Mouse (Mus musculus) gastrocnemius, postnatal 36 days (tissue): ENCODE measurements at regions not wholly inside any gene's neighbourhood (a gene's known extent, or its start where the extent isn't known, plus 50 kb on each side); places are given as distances from the start of the nearest gene placed in this dataset.

Source experiments
- DNase-seq, 2 experiments: peaks; one replicate each; pipeline ENCODE4 v3.0.0; 2022
- intact Hi-C: fragments of 180-260 bp; cut with DNase I; formaldehyde crosslinking; loops from one replicate; pipeline ENCODE4 v1.15.1; 2025

DNA sequence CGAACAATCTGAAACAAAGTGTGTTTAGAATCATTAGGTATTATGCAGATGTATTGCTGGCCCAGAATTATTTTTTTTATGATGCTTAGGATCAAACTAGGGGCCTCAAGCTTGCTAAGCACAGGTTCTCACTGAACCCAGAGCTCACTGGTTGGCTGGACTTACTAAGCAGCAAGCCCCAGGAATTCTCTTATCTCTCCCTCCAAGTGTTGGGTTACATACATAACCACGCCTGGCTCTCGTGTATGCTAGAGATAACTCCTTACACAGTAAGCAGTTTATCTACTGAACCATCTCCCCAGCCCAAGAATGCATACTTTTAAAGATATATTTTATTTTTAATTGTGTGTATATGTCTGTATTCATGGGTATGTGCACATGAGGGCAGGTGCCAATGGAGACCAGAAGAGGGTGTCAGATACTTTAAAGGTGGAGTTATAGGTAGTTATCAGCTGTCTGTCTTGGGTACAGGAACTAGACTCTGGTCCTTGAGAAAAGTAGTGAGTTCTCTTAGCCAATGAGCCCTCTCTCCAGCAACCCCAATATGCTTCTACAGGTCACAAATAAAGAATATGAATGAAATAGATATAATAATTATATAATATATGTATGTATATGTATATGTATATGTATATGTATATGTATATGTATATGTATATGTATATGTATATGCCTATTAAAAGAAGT is 86.0 kb upstream of the Xpo1 start:
- intact Hi-C loops, result loop anchor here (5.0 kb wide), 1 partner anchor 363 kb away; no protein-coding TSS in a partner anchor
- DNase-seq, result no peak

DNA sequence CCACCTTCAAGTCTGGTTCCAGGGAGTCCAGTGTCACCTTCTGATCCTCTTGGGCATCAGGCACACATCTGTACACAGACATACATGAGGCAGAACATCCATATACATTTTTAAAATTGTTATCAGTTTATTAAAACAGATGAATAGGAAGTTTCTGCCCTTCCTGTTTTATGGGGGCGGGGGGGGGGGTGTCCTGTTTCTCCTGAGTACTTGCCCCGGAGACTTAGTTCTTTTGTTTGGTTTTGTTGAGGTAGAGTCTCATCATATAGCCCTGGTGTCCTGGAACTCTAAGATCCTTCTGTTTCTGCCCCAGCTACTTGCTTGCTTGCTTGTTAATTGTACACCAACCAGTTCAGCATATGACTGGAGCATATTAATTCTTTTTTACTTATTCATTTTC is 85.0 kb upstream of the Xpo1 start:
- DNase-seq, result no peak
- intact Hi-C loops, result no loop called here

DNA sequence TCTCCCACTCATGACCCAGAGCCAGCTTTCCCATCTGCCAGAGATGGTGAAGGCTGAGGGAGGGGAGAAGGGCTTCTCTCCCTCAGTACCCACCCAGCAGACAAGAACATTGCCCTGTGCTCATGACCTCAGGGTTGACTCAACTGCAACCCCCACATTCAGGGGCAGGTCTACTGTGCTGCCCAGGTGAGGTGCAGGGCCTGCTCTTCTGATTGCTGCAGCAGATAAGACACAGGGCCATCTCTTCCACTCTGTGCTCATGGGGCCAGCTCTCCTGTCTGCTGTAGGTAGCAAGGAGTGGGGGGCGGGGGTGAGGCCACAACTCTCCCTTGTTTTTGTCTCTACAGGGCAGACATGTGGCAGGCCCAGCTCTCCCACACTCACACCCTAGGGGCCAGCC is 84.1 kb upstream of the Xpo1 start:
- intact Hi-C loops, result no loop called here
- no peak for DNase-seq

DNA sequence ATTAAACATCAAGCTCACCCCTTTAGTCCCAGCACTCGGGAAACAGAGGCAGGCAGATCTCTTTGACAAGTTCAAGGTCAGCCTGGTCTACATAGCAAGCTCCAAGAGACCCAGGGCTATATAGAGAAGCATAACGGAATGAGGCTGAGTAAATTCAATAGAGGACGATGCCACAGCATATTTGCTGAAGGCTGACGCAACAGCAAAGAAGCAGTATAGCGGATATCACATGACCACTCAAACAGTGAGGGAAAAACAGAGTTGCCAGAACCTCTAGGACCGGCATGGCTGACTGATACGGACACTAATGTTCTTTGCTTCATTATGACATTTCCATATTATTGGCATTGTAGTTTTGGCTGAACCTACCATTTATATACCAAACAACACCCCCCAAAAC is 74.2 kb upstream of the Xpo1 start:
- DNase-seq, result no peak
- intact Hi-C loops, result no loop called here

DNA sequence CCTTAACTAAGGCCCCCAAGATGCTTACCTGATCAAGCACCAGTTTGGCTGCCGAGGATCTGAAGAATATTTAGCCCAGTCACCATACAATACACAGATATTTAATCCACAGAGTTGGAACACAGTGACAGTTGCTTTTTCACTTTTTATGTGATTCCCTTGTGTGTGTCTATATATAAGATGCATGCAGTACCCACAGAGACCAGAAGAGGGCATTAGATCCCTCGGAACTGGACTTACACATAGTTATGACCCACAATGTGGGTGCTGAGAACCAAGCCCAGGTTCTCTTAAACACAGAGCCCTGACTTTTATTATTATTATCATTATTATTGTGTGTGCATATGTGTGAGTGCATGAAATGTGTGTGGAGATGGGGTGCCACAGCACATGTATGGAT is 70.6 kb upstream of the Xpo1 start:
- DNase-seq, result no peak
- intact Hi-C loops, result no loop called here

DNA sequence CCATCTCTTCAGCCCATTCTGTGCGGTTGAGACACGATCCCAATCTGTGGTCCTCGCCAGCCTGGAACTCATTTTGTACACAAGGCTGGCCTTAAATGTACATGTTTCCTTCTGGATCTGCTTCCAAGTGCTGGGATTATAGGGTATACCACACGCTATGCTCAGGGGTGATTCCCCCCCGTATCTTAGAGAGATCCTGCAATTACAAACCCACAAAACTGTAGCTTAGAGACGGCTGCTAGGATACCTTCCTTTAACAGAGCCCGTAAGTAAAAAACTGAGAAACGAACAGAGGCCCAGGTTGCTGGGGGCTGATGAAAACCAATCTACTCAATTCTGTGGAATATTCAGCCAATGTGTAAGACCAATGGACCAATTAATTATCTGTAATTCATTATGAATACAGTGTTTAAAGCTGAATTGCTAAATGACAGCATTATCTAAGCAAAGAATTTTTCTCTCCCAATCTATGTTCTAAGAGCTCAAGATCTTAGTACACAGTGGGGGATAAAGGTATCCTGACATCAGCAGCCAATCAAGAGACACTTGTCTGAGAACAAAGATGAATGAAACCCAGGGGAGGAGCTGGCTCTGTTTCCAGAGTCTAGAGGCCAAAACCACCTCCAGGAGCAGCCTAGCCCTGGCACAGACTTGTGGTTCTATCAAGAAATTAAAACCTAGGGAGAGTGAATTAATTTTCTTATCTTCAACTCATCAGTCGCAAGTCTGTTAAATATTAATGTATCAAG is 54.0 kb upstream of the Xpo1 start:
- DNase-seq, result no peak
- intact Hi-C loops, result no loop called here

DNA sequence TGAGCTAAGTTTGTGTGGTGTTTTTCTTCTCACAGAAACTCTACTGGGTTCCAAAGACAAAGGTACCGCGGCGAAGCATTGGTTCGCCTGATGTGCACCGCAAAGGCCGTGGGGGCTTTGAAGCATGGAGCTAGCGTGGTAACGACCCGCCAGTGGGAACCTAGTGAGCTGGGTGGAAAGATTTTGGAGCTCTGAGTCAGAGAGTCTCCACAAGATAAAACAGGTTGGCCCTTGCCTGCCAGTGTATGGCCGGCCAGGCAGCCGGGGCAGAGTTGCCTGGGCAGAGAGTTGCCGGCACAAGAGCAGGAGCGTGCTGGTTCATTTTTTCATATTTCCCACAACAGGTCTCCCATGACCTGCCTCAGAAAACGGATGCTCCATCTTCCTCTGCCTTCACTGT is 52.3 kb upstream of the Xpo1 start:
- DNase-seq, result no peak
- intact Hi-C loops, result no loop called here

DNA sequence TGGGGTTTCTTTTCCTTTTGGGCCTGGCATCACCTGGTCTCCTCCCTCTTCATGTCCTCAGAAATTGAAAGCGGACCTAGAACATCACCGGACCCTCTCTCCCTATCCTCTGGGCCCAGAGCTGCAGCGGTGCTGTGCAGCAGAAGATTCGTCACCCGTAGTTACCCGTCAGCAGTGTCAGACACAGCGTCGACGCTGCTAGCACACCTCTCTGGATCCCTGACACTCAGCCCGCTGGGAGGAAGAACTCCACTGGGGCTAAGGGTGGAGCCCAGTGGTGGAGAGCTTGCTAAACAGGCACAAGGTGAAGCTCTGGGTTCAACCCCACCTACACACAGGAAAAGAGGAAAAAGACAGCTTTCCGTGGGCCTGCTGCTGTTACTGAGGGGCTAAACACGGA is 51.8 kb upstream of the Xpo1 start:
- no peak for DNase-seq
- intact Hi-C loops, result no loop called here
